Mouse (Mus musculus): ENCODE results near the gene 4921536K21Rik.

DNA sequence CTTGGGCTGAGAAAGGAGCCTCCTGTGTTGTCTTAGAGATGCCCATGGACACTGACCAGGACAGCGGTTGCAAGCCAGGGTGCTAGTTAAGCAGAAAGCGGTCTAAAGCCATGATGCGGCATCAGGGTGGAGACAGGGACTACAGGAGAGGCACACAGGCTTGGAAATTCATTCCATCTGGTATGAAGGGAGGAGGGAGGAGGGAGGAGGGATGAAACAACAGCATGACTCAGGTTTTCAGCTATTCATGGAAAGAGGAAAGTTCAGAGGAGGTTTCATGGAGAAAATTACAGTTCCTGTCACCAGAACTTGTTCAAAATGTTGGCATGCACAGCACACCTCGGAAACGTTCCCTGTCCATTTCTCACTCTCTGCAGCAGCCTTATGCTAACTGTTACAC lies 39.1 kb downstream of the 4921536K21Rik start:
- TF ChIP-seq POLR2A (IDR thresholded peaks at IDR 0.05; ENCODE audit: control insufficient read depth in 1 of 2, insufficient read depth in 1 of 2, low read depth in 1 of 2, low read length in 2 of 2, poor library complexity in 1 of 2) (no peak), JUND (IDR thresholded peaks at IDR 0.05; ENCODE audit: low read depth, low read length) (no peak), USF1 (IDR thresholded peaks at IDR 0.05; ENCODE audit: low read depth, low read length) (no peak), CTCF (IDR thresholded peaks at IDR 0.05 in 2 of 3, conservative IDR thresholded peaks at IDR 0.05 in 1 of 3; ENCODE audit: control insufficient read depth in 1 of 3, insufficient read depth in 1 of 3, low read depth in 2 of 3, low read length in 3 of 3, poor library complexity in 1 of 3, severe bottlenecking in 1 of 3) (no peak)

Measured in MEL (cell line).